Mouse (Mus musculus): ENCODE results near the gene Mnd1. TPM values are rescaled to one million over a fixed set of nuclear protein-coding genes. Genes with fewer than 3 reads are reported as not detected.

Gene Mnd1
- 1.9 TPM for polyA plus RNA-seq (2015; fragmentation: Illumina TruSeq; extraction: RNeasy Lipid Tissue Mini Kit (QIAGEN cat#74804); ENCODE audit: insufficient read depth, low replicate concordance)

GRCm38 (mm10) chr3:84155558-84156006, at the start of gene Mnd1:
Gene Mnd1 (minus strand): TSS chr3:84155786.

GRCm38 (mm10) chr3:84173581-84174154, 18.1 kb upstream of the Mnd1 start, which contains the start of gene Gm6525:
Gene Gm6525 (plus strand): TSS chr3:84174104.

GRCm38 (mm10) chr3:84039646-84040475, 115.7 kb downstream of the Mnd1 start, which contains the start of gene Tmem131l:
Gene Tmem131l (minus strand): TSS chr3:84040175.

Other genes starting within 250 kb of the Mnd1 start
- gene Tmem131l, start 115.6 kb downstream of the Mnd1 start, polyA plus RNA-seq (2015; fragmentation: Illumina TruSeq; extraction: RNeasy Lipid Tissue Mini Kit (QIAGEN cat#74804); ENCODE audit: insufficient read depth, low replicate concordance), result 184 TPM
- not detected for gene Gm6525, start 18.3 kb upstream of the Mnd1 start, polyA plus RNA-seq (2015; fragmentation: Illumina TruSeq; extraction: RNeasy Lipid Tissue Mini Kit (QIAGEN cat#74804); ENCODE audit: insufficient read depth, low replicate concordance)
- gene Trim2, start 151.1 kb upstream of the Mnd1 start, polyA plus RNA-seq (2015; fragmentation: Illumina TruSeq; extraction: RNeasy Lipid Tissue Mini Kit (QIAGEN cat#74804); ENCODE audit: insufficient read depth, low replicate concordance), result 5.3 TPM

All from spleen, adult 10 weeks (tissue).